Mouse (Mus musculus): ENCODE results near the gene Gm26938.

The Gm26938 gene

DNA sequence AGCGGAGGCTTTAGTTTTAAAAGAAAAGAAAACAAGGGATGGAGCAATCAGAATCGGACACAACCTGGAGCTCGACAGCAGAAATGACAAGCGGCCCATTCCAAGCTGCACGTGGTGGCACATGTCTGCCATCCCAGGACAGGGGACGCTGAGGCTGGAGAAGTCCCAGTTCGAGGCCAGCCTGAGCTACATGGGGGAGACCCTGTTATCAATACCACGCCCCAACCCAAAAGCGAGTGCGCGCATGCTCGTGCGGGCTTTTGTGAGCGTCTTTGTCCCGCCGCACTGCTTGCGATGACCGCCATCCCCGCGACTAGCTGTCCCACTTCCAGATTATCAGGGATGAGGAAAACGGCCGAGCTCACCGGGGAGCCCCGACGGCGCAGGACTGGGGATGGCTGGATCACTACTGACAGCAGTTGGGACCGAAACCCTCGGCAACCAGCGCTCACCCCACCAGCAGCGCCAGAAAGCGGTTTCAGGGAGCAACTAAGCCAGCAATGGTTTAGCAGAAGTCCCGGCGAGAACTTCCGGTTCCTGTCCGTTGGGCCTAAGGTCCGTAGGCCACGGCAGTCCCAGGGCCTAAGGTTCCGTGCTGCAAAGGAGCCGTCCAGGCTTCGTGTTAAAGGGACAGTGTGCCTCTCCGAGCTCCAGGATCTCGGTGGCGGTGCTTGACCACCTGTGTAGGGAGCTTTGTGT is at the start of gene Gm26938, which contains the start of gene Psmg3:
Gene Gm26938 (minus strand): TSS at position 51 of the 699 bp plus-strand sequence.
Gene Psmg3 (minus strand): TSS at position 529 of the 699 bp plus-strand sequence.
- DNase-seq (ENCODE audit: low spot score in 2 of 2), result peak; percentile 90 to 93

- DNase-seq (ENCODE audit: low spot score in 2 of 2), result no peak
Observed at GRCm38 (mm10) chr5:139871526-139871925, 45.3 kb upstream of the Gm26938 start.

DNA sequence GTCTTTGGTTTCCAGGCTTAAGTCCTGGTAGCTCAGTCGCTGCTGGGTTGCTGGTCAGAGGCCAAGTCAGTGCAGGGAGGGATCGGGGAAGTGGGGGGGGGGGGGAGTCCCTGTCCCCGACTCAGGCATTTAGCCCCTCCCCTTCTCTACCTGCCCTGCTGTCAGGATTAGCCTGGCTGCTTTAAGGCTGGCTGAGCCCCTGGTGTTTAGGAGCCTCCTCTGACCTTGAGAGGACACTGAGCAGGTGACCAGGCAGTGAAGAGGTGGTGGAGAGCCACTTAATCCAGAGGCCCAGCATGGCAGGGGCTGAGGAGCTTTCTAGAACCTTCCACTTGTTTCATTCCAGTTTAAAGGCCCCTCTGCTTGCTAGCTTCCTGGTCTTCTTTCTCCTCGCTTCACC is 44.7 kb upstream of the Gm26938 start:
- no peak for DNase-seq (ENCODE audit: low spot score in 2 of 2)

DNA sequence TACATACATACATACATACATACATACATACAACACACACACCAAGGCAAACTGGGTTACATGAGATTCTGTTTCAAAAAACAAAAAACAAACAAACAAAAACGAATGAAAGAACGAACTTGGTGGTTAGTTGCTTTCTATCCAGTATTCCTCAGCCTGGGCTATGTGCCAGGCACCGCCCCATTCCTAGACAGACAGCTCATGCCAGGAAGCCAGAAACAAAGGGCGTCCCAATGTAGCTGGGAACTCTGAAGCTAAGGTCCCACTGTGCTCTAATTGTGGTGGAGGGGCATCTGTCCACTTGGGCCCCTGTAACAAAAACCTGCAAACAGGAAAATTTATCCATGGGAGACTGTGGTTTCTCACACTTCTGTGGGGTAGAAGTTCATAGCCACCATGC is 36.6 kb upstream of the Gm26938 start:
- peak; percentile 16 to 38 for DNase-seq (ENCODE audit: low spot score in 2 of 2)

GRCm38 (mm10) chr5:139860328-139861104 is 34.3 kb upstream of the Gm26938 start:
- DNase-seq (ENCODE audit: low spot score in 2 of 2), result no peak

DNA sequence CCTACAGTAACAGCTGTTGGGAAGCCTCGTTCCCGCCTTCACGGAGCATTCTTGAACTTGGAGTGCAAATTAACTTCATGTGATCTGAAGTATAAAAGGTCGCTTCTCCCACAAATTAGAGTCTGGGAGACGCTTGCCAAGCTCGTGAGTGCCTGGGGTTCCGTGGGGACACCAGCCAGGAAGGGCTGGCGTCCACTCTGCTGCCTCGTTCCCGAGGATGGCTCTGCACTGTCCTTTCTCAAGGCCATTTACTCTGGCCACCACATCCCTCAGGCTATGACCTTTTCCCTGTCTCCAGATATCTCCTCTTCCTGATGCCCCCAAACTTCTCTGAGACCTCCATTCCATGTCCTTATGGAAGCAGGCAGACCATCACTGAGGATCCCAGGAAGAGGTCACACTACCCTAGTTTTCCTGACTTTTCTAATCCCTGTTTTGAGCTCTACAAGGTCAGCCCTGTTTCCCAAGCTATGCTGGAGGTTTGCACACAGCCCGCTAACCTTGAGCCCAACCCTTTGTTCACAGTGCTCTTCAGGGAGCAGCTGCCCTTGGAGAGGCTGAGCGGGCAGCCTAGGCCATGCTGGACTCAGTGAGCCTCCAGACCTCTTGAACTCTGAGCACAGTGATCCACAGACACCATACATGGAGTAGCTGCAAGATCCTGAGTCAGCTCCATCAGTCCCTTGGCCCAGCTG is 23.6 kb upstream of the Gm26938 start:
- no peak for DNase-seq (ENCODE audit: low spot score in 2 of 2)

DNA sequence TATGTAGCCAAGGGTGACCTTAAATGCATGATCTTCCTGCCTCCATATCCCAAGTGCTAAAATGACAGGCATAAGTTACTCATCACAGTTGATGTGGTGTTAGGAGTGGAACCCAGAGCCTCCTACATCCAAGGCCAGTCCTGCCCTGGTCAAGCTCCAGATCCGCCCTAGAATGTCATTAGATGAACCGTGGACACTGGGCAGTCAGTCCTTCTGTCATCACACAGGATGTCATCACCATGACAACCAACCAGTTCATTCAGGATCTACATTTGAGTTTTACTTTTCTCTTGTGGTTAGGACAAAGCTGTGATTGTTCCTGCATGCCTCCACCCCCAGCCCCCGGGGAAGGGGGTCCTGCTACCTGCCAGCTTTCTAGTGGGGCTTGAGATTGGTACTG is 12.9 kb upstream of the Gm26938 start:
- no peak for DNase-seq (ENCODE audit: low spot score in 2 of 2)

DNA sequence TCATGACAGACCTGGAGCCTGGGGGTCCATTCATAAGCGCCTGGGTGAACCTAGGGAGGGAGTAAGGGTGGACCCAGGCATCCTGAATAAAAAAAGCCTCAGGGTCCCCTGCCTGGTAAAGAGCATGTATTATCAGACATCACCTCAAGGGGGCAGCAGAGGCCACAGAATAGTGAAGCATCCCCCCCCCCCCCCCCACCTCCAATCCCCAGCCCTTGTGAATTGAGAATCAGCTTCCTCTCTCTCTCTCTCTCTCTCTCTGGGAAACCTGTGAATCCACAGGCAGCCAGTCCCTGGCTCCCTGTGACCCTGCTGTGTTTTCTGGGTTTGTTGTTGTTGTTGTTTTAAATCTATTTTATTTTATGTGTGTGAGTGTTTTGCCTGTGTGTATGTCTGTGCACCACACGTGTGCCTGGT is 12.3 kb upstream of the Gm26938 start:
- DNase-seq (ENCODE audit: low spot score in 2 of 2), result peak in 1 of 2 experiments; percentile 38

DNA sequence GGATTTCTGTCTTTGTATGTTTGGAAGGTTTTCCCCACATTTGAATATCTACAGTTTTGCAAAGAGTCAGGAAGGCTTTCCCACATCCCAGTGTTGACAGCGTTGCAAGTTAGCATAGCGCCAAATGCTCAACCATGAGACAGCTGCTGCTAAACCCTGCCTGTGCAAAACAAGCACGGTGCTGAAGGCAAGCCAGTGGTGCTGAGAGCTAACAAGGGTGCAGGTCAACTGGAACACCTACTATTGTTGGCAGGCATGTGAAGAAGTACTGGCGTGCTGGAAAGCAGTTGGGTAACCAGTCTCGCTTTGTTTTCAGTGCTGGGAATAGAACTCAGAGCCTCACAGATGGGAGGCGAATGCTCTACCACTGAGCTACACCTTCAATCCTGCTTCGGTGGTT is 9.5 kb upstream of the Gm26938 start:
- DNase-seq (ENCODE audit: low spot score in 2 of 2), result no peak

DNA sequence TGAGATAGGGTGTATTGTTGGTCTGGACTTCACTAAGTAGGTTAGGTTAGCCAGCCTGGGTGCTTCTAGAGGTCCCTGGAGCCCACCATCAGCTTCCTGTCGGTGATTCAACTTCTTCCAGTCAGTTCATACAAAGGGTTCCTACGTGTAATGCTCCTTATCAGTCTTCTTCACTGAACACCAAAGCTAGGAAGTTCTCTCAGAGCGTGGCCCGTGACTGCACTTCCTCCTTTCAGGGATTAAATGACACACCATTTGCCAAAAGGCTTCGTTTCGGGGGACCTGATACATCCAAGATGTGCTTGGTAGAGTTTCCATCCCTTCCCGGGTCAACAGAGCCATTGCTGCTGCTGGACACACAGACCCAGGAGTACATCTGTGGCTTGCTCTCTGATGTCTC is 5.9 kb upstream of the Gm26938 start:
- no peak for DNase-seq (ENCODE audit: low spot score in 2 of 2)

DNA sequence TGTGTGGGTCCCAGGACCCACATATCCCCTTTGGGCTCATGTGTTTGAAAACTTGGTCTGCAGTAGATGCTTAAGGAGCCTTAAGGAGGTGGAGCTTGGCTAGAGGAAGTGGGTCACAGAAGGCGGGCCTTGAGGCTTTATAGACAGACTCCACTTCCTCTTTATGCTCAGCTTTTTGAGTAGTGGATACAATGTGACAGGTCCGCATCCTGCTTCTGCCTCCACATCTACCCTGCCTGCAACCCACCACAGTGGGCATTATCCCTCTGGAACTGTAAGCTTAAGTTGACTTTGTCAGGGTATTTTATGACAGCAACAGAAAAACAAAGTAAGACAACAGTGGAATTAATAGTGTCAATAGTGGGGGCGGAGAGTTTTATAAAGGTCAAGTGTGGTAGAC is 4.5 kb upstream of the Gm26938 start:
- DNase-seq (ENCODE audit: low spot score in 2 of 2), result no peak

DNA sequence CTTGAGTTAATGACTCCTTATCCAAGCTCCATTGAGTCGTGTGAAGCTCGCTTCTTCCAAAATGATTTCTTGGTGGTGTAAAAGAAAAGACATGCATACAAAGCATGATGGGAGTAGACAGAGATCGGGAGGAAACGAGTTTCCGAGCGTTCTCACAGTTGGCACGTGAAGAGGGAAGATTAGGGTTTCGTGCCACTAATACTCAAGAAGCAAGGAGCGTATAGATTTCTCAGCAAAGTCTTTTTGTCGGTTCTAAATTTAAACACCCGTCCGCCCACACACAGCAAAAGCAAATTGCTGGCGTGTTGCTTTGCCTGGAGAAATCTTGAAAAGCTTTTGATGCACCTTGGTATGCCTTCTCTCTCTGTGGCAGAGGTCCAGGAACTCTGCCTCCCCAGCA is 3.2 kb upstream of the Gm26938 start:
- no peak for DNase-seq (ENCODE audit: low spot score in 2 of 2)

GRCm38 (mm10) chr5:139827593-139827992 is 1.4 kb upstream of the Gm26938 start:
- no peak for DNase-seq (ENCODE audit: low spot score in 2 of 2)

DNA sequence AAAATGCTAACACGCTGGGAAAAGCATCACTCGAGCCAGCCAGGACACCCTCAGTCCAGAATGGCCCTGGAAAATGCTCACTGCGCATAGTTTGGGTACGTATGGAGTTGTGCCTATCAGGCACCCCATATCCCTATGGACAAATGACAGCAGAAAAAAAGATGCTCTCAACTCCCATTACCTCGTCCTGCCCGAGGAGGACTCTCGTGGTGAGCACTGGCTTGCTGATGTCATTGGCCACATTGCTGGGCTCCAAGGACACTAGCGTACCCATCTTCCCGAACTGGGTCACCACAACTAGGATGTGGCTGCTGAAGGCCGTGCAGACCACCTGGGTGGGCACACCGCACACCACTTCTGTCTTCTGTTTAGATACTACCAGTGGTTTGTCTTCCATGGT is 260 bp downstream of the Gm26938 start:
- DNase-seq (ENCODE audit: low spot score in 2 of 2), result no peak

DNA sequence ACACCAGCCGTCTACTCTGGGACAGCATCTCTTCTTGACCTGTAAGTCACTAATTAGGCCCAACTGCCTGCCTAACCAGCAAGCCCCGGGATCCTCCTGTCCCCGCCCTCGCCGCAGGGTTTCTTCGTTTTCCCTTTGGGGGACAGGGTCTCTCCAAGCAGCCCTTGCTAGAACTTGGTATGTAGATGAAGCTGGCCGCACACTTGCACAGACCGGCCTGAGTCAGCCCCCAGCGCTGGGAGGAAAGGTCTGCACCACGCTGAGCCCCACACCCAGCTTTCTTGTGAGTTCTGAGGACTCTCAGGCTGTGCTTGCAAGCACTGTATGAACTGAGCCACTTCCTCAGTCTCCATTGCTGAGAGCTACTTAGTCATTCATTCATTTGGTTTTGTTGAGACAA is 1.7 kb downstream of the Gm26938 start:
- DNase-seq (ENCODE audit: low spot score in 2 of 2), result no peak

DNA sequence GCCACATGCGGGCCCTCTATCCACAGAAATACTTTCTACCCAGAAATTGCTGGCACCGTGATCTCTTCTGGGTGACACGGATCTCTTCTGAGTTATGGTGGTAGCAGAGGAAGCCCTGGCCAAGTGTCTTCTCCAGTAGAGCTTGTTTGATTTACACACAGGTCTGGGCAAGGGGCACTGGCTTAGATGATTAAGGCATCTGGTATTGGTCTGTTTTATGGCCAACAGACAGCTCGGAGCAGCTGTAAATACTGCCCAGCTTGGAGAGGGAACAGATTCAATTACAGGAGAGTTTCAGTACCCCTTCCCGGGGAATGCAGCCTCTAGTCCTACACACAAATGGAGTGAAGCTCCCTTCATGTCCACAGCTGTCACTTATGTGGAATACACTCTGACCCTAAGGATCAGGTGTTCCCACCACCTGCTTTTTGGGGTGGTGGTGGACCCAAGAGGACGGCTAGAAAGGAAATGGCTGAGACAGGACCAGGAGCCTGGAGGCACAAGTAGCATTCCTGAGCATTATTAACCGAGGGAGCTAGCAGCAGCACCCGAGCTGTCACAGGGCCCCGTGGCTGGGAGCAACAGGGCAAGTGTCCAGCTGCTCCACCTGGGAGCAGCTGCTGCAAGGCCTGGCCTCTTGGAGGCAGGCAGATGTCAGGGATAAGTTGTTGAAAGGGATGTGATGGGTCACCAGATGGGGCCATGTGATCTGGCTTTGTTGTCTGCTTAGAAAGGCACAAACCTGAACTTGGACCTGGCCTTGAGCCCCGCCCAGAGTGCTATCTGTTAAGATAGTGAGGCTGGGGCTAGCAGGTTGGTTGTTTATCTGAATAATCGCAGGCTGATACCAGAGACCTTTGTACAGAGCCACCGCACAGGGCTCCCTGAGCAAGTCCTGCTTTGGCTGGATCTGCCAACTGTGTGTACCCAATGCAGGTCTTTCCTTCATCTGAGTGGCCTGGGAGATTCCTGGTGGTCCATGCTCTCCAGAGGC is 4.4 kb downstream of the Gm26938 start:
- peak in 1 of 2 experiments; percentile 46 for DNase-seq (ENCODE audit: low spot score in 2 of 2)

DNA sequence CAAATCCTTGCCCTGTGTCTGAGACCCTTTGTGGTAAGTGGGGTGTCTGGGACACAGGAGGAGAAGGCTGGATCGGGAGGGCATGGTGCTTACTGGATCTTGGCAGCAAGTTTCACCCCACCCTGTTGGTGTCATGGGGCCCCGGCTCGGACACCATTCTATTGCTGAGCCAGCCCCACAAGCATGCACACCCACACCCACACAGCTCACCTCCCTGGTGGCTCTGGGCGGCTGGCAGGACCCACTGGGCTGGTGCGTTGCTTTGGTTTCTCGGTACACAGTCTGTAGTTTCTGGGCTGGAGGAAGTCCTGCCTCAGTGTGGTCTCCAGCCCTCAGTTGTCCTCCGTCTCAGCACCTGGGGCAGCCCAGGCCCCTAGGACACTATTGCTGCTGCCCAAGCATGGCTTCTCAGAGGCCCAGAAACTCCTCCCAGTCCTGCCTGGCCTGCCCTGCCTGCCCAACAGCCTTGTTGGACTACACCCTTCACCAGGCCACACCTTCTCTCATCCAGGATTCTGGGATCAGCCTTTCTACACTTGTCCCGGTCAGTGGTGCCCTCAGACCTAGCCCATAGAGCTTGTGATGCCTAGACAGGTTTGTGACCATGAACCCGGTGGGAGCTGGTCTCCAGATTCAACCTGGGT is 6.5 kb downstream of the Gm26938 start, which contains the start of gene Tmem184a:
Gene Tmem184a (minus strand): TSS at position 380 of the 644 bp plus-strand sequence.
- peak; percentile 58 to 67 for DNase-seq (ENCODE audit: low spot score in 2 of 2)

GRCm38 (mm10) chr5:139818801-139819200 is 7.4 kb downstream of the Gm26938 start:
- DNase-seq (ENCODE audit: low spot score in 2 of 2), result peak in 1 of 2 experiments; percentile 62

DNA sequence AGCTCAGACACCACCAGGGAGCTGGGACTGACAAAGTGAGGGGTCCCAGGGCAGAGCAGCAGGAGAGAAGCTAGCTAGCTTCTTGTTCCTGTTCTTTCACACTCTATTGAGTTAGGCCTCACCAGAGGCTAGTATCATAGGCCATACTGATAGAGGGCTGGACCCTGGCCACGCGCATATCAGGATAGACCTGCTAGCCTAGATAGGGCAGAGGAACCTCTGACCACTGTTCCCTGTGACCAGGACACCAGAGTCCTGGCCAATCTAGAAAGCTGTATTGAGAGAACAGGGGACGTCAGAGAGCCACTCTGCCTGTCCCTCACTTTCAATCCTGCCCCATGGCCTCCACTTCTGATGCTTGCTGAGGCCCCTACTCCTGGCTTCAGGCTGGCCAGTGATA is 8.2 kb downstream of the Gm26938 start:
- no peak for DNase-seq (ENCODE audit: low spot score in 2 of 2)

DNA sequence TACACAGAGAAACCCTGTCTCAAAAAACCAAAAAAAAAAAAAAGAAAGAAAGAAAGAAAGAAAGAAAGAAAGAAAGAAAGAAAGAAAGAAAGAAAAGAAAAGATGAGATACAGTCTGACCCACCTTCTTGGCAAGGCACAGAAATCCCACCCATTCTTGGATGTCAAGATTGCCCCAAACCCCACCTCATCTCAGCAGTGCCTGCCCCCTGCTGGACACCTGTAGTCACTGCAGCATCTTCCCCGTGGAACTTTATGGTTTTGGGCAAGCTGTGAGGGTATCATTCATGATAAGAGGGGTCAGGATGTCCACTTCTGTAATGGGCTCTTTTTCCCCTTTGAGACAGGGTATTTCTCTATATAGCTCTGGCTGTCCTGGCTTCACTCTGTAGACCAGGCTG is 8.9 kb downstream of the Gm26938 start:
- no peak for DNase-seq (ENCODE audit: low spot score in 2 of 2)

DNA sequence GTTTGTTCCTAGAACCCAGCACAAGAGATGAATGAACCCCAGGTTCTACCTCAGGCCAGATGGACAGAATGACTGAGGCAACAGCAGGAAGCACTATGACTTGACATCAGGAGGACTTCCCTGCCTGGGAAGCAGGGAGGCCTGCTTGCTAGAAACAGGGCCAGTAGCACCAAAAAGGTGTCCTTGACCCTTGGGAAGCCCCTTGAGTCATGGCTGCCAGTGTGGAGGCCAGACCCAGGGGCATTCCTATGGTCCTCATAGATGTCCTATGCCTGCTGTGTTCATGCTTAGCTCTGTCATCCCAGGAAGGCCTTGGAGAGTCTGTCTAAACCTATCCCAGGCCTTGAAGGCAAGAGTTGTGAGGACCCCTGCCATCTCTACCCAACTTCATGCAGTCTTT is 9.8 kb downstream of the Gm26938 start:
- DNase-seq (ENCODE audit: low spot score in 2 of 2), result no peak

Measured in urinary bladder, postnatal 36 days (tissue).